In the genomic region with DNA sequence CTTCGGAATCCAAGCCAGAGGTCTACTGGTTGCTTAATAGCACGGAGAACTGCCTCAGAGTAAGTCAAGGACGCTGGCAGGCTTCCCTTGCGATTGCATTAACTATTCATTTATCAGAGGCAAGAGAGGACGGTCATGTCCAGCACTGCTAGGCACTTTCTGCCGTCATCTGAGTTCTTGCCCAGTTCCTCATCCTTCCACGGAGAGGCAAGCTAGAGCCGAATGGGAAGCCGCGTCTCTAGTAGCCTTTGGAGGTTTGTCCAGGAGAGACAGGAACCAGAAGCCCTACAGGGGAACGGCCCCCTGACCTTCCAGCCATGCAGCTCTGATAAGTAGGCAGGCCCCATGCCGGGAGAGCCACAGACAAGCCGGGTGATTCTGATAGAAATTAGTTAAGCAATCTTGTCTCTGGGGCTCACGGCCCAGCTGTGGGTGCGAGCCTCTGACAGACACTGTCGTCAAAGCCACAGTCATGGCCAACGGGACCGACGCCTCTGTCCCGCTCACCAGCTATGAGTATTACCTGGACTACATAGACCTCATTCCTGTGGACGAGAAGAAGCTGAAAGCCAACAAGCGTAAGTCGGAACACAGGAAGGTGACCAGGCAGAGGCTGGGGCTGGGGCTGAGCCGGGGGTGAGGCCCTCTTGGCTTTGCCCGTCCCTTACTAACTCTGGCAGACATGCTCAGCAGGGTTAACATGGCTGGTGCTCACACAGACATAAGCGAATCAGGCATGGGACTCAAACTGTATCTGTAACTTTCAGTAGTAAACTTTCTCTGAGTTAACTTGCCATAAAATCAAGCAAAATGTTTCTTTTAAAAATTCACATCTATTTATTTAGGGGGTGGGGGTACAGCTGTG, we compare ENCODE assay signal across 7 mouse cellular contexts. TPM values are rescaled to one million over a fixed set of nuclear protein-coding genes. Genes with fewer than 3 reads are reported as not detected.
DNase-seq lines count a peak whose midpoint lies in the region; ATAC-seq lines count a peak whose summit lies in the region.

A gene (plus strand): TSS at position 116 of the 865 bp plus-strand sequence.

- 32% methylated on average over 26 of the region's 26 CpGs for WGBS in heart, embryonic 15.5 days
- 67% methylated on average over 26 of the region's 26 CpGs for WGBS in lung, embryonic 15.5 days

- no peaks in the 10 kb centered on the region for H3K9me3 ChIP-seq in heart, embryonic 15.5 days (replicated peaks)
- H3K9me3 ChIP-seq in lung, embryonic 15.5 days = no peaks in the 10 kb centered on the region

- peak within 1 kb of the TSS; percentile 70 for H3K27ac ChIP-seq in heart, embryonic 15.5 days
- no peak within 1 kb of the TSS; the same call in 1 of the 2 replicates for H3K27ac ChIP-seq in lung, embryonic 15.5 days

- peaks cover 15% of the 10 kb centered on the region for H3K4me1 ChIP-seq in heart, embryonic 15.5 days (replicated peaks)
- 0 out of 2 replicates have a peak, but pooled peaks cover 2% of the 10 kb centered on the region for H3K4me1 ChIP-seq in lung, embryonic 15.5 days

- H3K4me3 ChIP-seq in heart, embryonic 15.5 days = peak within 1 kb of the TSS; percentile 47
- H3K4me3 ChIP-seq in lung, embryonic 15.5 days = no peak within 1 kb of the TSS

- H3K27me3 ChIP-seq in heart, embryonic 15.5 days = no peaks in the 10 kb centered on the region
- H3K27me3 ChIP-seq in lung, embryonic 15.5 days = no peaks in the 10 kb centered on the region

- peak within 1 kb of the TSS; percentile 41 for H3K9ac ChIP-seq in heart, embryonic 15.5 days
- H3K9ac ChIP-seq in lung, embryonic 15.5 days = no peak within 1 kb of the TSS

- ATAC-seq in heart, embryonic 15.5 days (replicated peaks; ENCODE audit: insufficient number of reproducible peaks, insufficient read depth, low FRiP score, low read depth) = peak; percentile 77
- peak; percentile 55; the same call in 1 of the 2 replicates for ATAC-seq in lung, embryonic 15.5 days (ENCODE audit: borderline replicate concordance, extremely low read depth, low FRiP score, low TSS enrichment)

- H3K36me3 ChIP-seq in heart, embryonic 15.5 days = no peaks in the 10 kb centered on the region
- no peaks in the 10 kb centered on the region for H3K36me3 ChIP-seq in lung, embryonic 15.5 days

- H3K4me2 ChIP-seq in heart, embryonic 15.5 days = peak within 1 kb of the TSS; percentile 56
- H3K4me2 ChIP-seq in lung, embryonic 15.5 days = no peak within 1 kb of the TSS

- DNase-seq in adipocyte (ENCODE audit: low spot score) = peak; percentile 94
- peak; percentile 96 for DNase-seq in adrenal gland, adult 2 months
- no peak for DNase-seq in thymus, postnatal 0 days (ENCODE audit: low spot score)
- no peak for DNase-seq in left cerebral cortex, adult 8-10 months (ENCODE audit: low spot score in 2 of 2)
- DNase-seq in frontal cortex, postnatal 36 days (ENCODE audit: low spot score in 2 of 2) = no peak

RNA-seq across cellular contexts. Expression of the gene that starts here (rescaled TPM):
- total RNA-seq in adrenal gland, adult 2 months (2021) = 1,000 to 10,000 TPM in 1 of 2 experiments, 100 to 1,000 TPM in 1; 258 to 1,165 TPM
- 893 and 899 TPM in 2 replicates for polyA plus RNA-seq in adrenal gland, adult 2 months (2012; rRNA removed)
- 31.7 and 32.2 TPM in 2 replicates for polyA plus RNA-seq in heart, embryonic 15.5 days (2015; fragmentation: Nextera tagmentation; extraction: Ambion mirVana)
- polyA plus RNA-seq in lung, embryonic 15.5 days (2015; fragmentation: Nextera tagmentation; extraction: Ambion mirVana) = 2.1 and 2.2 TPM in 2 replicates
- polyA plus RNA-seq in thymus, postnatal 0 days (2015; fragmentation: Nextera tagmentation; extraction: Ambion mirVana) = 1.8 and 1.9 TPM in 2 replicates
- under 1 TPM in 3 of 4 experiments, not detected in 1; 0.34 to 0.53 (median 0.38) TPM for total RNA-seq in left cerebral cortex, adult 8-10 months (2022)

Comparison
In these comparisons a context has a peak if more than half of its experiments do, and no peak if none do; other contexts are left out.
1. RNA of the gene that starts here (total RNA-seq): 258 to 1,165 TPM in adrenal gland, adult 2 months; 0.34 to 0.53 TPM in left cerebral cortex, adult 8-10 months; every median in the first group is over 100 times any median in the second.
2. RNA of the gene that starts here (polyA plus RNA-seq): 893 to 899 TPM in adrenal gland, adult 2 months; 31.7 to 32.2 TPM in heart, embryonic 15.5 days, 2.1 to 2.2 TPM in lung, embryonic 15.5 days and 1.8 to 1.9 TPM in thymus, postnatal 0 days; every median in the first group is over 10 times any median in the second.
3. DNase-seq: peak in adipocyte (single experiment) and adrenal gland, adult 2 months (single experiment); none in thymus, postnatal 0 days (single experiment), left cerebral cortex, adult 8-10 months (0 of 2) and frontal cortex, postnatal 36 days (0 of 2).